Mouse (Mus musculus) G1E (cell line): ENCODE data around the gene Kdm4a. TPM values are rescaled to one million over a fixed set of nuclear protein-coding genes. Genes with fewer than 3 reads are reported as not detected.

Source experiments
- ATAC-seq: 2 replicates; pipeline ENCODE4 v1.8.0; 2016; ENCODE audit warnings: mild to moderate bottlenecking; ENCODE audit not compliant: insufficient number of reproducible peaks, poor library complexity, low FRiP score, severe bottlenecking; ENCODE audit errors: extremely low read depth
- DNase-seq: peaks from one replicate; pipeline ENCODE4 v3.0.0; 2012; ENCODE audit warnings: low spot score
- H3K27me3 ChIP-seq: 2 replicates; pipeline ENCODE4 v1.6.1; 2012; ENCODE audit warnings: mild to moderate bottlenecking, low read length, inconsistent platforms; ENCODE audit not compliant: insufficient read depth
- H3K36me3 ChIP-seq: replicated peaks from 2 replicates; pipeline ENCODE3; 2012; ENCODE audit warnings: mild to moderate bottlenecking, inconsistent platforms
- H3K4me1 ChIP-seq: 2 replicates; pipeline ENCODE4 v1.6.1; 2012; ENCODE audit warnings: low read depth, low read length, inconsistent platforms, mixed read lengths; ENCODE audit not compliant: insufficient read depth
- H3K4me3 ChIP-seq: 2 replicates; pipeline ENCODE4 v1.5.1; 2012; ENCODE audit warnings: low read depth, mild to moderate bottlenecking, inconsistent platforms, low read length, moderate library complexity, mixed read lengths
- H3K9me3 ChIP-seq: replicated peaks from 2 replicates; pipeline ENCODE4 v1.6.1; 2012; ENCODE audit warnings: inconsistent platforms
- CTCF ChIP-seq: IDR thresholded peaks from 2 replicates; pipeline ENCODE4 v1.5.1; 2012; ENCODE audit warnings: low read depth, low read length, inconsistent platforms, mixed read lengths
- GATA1 ChIP-seq: IDR thresholded peaks from 2 replicates; pipeline ENCODE4 v1.6.1; 2012; ENCODE audit warnings: borderline replicate concordance, low read length, inconsistent platforms, mixed read lengths
- GATA2 ChIP-seq: IDR thresholded peaks from 2 replicates; pipeline ENCODE4 v1.6.1; 2012; ENCODE audit warnings: low read depth, low read length, inconsistent platforms, borderline replicate concordance
- POLR2AphosphoS5 ChIP-seq: IDR thresholded peaks from 2 replicates; pipeline ENCODE4 v1.6.1; 2012; ENCODE audit warnings: low read depth, low read length, inconsistent platforms; ENCODE audit not compliant: insufficient replicate concordance
- TAL1 ChIP-seq: conservative IDR thresholded peaks from 2 replicates; pipeline ENCODE4 v1.6.1; 2012; ENCODE audit warnings: low read depth, low read length, inconsistent platforms, mixed read lengths
- polyA plus RNA-seq: library from polyadenylated mRNA; stranded (reverse); fragments of >175 nt; gene quantifications from 2 replicates; pipeline ENCODE4 v1.2.3, GENCODE M21; 2012
- total RNA-seq, 2 experiments: library from RNA; stranded (forward) in 1 of 2; stranded (reverse) in 1 of 2; fragments of 200-1000 nt in 1 of 2; fragments of >200 nt in 1 of 2; fragmentation: Nextera tagmentation in 1 of 2; gene quantifications; 2 replicates each; pipeline ENCODE4 v1.2.3; 2014 to 2017

The Kdm4a gene
- total and polyA plus RNA-seq, 3 experiments, result 39.4 to 50.5 (median 46.7) TPM

DNA sequence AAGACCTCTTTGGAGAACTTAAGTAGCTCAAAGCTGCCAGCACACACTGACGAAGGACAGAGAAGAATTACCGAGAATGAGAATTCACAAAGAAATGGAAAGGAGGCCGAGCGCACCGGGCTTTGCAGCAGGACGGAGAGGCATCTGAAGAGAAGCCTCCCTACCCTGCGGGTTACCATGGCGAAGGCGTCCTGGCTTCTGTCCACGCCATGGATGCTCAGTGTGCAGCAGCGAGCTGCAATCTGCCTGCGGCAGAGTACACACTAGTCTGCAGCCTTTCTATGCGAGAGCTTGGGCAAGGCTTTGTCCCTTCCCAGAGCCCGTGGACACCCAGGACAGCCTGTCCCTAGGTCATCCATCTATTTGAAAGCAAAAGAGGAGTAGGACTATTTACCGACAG lies 23.3 kb downstream of the Kdm4a start:
- no peak for DNase-seq
- no peak for ATAC-seq
- Histone ChIP-seq H3K9me3 (no peaks in the 10 kb centered on the region), H3K27me3 (no peaks in the 10 kb centered on the region), H3K4me3 (no peak overlapping the region), H3K4me1 (peaks cover 17% of the 10 kb centered on the region), H3K36me3 (peaks cover 97% of the 10 kb centered on the region)
- TF ChIP-seq CTCF, result no peak

DNA sequence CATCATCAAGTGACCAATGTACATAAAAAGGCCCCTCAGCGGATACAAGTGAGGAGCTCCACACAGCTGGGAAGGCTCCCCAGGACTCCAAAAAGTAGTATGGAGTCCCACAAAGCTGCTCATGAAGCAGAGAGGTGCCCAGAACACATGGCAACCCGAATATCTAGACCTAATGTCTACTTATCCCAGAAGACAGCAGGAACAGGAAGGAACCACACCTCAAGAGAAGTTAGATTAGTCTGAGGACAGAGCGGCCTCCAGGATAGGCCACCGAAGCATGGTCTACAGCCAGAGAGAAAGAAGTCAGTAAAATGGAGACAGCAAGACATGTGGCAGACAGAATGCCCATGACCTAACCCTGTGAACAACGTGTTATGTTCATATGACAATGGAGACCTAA lies 25.0 kb downstream of the Kdm4a start:
- DNase-seq, result no peak
- H3K9me3 ChIP-seq, result no peaks in the 10 kb centered on the region
- H3K36me3 ChIP-seq, result peaks cover 95% of the 10 kb centered on the region
- H3K27me3 ChIP-seq, result no peaks in the 10 kb centered on the region
- ATAC-seq, result no peak
- no peak overlapping the region for H3K4me3 ChIP-seq
- peaks cover 19% of the 10 kb centered on the region for H3K4me1 ChIP-seq
- TF ChIP-seq POLR2AphosphoS5 (no peak), GATA1 (no peak), TAL1 (no peak), GATA2 (no peak), CTCF (no peak)

DNA sequence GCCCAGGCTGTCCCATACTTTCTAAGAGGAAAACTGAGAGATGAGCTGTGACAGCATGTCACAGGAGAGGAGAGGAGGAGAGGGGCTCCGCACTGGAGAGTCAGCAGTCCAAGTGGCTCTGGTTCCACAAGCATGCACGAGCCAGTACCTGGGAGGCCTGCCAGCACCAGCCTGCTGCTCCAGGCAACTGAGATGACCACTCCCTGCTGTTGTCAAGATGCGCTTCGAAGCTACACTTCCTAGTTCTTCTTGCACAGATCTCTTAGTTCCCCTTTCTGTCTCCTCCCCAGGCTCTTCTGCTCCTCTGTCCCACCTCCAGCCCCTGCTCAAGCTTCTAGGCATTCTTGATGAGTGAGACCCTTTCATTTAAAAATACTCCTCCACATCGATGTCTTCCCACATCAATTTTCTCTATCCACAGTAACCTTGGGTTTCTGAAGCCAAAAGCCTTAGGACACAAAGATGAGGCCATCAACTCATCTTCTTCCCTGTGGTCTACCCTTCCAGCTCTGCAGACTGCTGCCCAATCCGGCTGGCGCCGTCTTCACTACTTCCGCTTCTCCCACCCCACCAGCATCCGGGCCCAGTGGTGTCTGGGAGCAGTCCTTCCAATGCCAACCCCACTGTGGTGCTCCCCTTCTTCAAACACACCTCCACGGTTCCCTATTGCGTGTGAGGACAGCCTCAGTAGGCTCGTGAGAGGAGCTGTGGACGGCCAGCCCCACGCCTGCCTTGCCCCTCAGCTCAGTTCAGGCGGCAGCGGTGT lies 27.6 kb downstream of the Kdm4a start:
- H3K9me3 ChIP-seq, result no peaks in the 10 kb centered on the region
- no peaks in the 10 kb centered on the region for H3K27me3 ChIP-seq
- peaks cover 44% of the 10 kb centered on the region for H3K4me1 ChIP-seq
- peaks cover 97% of the 10 kb centered on the region for H3K36me3 ChIP-seq
- H3K4me3 ChIP-seq, result no peak overlapping the region
- TF ChIP-seq CTCF, result no peak
- TF ChIP-seq POLR2AphosphoS5, result no peak
- TF ChIP-seq GATA2, result no peak
- no peak for TF ChIP-seq TAL1
- TF ChIP-seq GATA1, result no peak
- ATAC-seq, result 0 out of 2 replicates have a peak, but pooled peaks have one; percentile 43
- peak; percentile 36 for DNase-seq

DNA sequence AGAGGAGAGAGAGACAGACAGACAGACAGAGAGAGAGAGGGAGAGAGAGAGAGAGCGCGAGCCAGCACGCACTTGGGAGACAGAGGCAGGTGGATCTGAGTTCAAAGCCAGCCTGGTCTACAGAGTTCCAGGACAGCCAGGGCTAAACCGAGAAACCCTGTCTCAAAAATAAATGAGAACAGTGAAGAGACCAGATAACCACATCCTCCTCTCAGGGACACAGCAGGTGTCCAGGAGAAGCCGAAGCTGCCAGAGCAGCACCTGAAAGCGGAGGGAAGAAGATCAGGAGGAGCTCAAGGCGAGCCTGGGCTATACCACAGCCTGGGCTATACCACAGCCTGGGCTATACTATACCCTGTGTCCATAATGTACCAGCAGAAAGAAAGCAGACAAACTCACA lies 29.0 kb downstream of the Kdm4a start:
- peaks cover 46% of the 10 kb centered on the region for H3K4me1 ChIP-seq
- no peaks in the 10 kb centered on the region for H3K27me3 ChIP-seq
- no peak for ATAC-seq
- no peaks in the 10 kb centered on the region for H3K9me3 ChIP-seq
- TF ChIP-seq POLR2AphosphoS5, result no peak
- no peak for TF ChIP-seq TAL1
- no peak for TF ChIP-seq GATA2
- TF ChIP-seq CTCF, result no peak
- no peak for TF ChIP-seq GATA1
- H3K4me3 ChIP-seq, result no peak overlapping the region
- DNase-seq, result no peak
- H3K36me3 ChIP-seq, result peaks cover 98% of the 10 kb centered on the region

DNA sequence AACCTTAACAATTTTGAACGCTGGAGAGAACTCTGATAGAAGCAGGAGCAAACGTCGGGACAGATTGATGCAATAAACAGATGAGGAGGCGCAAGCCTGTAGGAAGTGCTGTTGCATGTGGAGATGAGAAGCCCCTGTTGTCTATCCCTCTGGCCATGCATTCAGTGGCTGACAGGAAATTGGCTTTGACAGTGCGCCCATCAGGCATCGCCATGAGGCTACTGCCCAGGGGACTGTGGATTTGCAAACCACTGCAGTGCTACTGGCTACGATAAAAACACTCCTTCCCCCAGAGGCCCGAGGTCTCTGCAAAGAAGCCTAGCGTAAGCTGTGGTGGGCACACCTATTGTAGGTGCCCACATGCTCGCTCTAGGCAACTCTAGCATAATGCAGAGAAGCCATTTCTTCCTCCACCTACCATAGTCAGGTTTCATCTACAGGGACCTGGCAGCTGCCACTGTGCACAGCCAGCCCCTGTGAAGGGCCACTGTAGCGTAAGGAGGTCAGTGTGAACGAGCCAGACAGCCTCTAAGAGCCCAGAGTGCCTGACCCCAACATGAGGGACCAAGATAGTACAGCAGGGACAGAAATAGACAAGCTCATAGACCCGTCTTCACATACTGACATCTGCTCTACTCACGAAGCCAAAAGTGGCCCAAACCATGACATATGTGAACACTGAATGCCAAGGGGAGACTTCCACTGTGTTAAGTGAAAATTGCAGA lies 29.7 kb downstream of the Kdm4a start:
- DNase-seq, result no peak
- Histone ChIP-seq H3K4me3 (no peak overlapping the region), H3K36me3 (peaks cover 98% of the 10 kb centered on the region), H3K9me3 (no peaks in the 10 kb centered on the region), H3K4me1 (peaks cover 51% of the 10 kb centered on the region), H3K27me3 (no peaks in the 10 kb centered on the region)
- no peak for ATAC-seq
- TF ChIP-seq GATA2 (no peak), TAL1 (no peak), POLR2AphosphoS5 (no peak), GATA1 (no peak), CTCF (no peak)

DNA sequence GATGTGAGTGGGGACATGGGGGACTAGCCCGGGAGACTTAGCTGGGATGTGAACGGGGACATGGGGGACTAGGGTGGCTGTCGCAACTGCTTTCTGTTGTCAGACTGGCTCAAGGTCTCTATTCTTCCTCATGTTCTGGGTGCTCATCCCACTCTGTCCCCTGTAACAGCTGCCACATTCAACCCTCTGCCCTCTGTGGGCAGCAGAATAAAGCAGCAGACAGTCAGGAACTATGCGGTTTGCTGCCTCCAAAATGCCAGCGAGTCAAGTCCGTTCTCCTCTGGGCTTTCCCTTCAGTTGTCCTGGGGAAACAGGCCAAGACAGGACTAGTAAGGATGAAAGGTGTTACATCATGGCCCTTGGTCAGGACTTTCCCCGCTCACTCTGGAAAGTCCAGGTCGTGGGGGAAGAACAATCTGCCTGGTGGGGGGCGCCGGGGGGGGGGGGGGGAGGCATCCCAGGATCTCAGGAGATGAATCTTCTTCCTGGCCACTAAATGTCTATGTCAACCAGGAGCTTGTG lies 30.7 kb downstream of the Kdm4a start:
- ATAC-seq (no peak), DNase-seq (no peak)
- H3K4me1 ChIP-seq, result peaks cover 61% of the 10 kb centered on the region
- no peaks in the 10 kb centered on the region for H3K27me3 ChIP-seq
- H3K4me3 ChIP-seq, result peak overlapping the region; percentile 21; the same call in 1 of the 2 replicates
- no peak for TF ChIP-seq POLR2AphosphoS5
- no peak for TF ChIP-seq TAL1
- TF ChIP-seq GATA1, result no peak
- TF ChIP-seq GATA2, result no peak
- no peak for TF ChIP-seq CTCF
- H3K36me3 ChIP-seq, result peaks cover 98% of the 10 kb centered on the region
- no peaks in the 10 kb centered on the region for H3K9me3 ChIP-seq
